Mouse (Mus musculus) CD4-positive naive resting alpha-beta T cell, adult 76 days (primary cell): ENCODE data around the gene Atp2c1. TPM values are rescaled to one million over a fixed set of nuclear protein-coding genes. Genes with fewer than 3 reads are reported as not detected.

Experiments
- total RNA-seq: library from RNA; stranded (reverse); gene quantifications from one replicate; pipeline ENCODE4 v1.2.4, GENCODE M21; 2023

The Atp2c1 gene
- total RNA-seq, result 58.2 TPM

GRCm38 (mm10) chr9:105527219-105527618 lies at the start of gene Atp2c1:
Gene Atp2c1 (minus strand): TSS chr9:105527319.

GRCm38 (mm10) chr9:105395218-105395627 lies 131.9 kb downstream of the Atp2c1 start, which contains the start of the genes Aste1 and Nek11:
Gene Aste1 (plus strand): TSS chr9:105395392.
Gene Nek11 (minus strand): TSS chr9:105395524.

Other genes starting within 250 kb of the Atp2c1 start
- gene Aste1, start 131.9 kb downstream of the Atp2c1 start, total RNA-seq, result 31.4 TPM
- not detected for gene Nek11, start 131.8 kb downstream of the Atp2c1 start, total RNA-seq
- 62.5 TPM for gene Pik3r4, start 115.7 kb upstream of the Atp2c1 start, total RNA-seq